Mouse (Mus musculus) small intestine, adult 2 months (tissue): Measurements from ENCODE around the gene R3hdm2.

Experiments
- CTCF ChIP-seq: fragments of 200-500 bp; IDR thresholded peaks from 2 replicates; pipeline ENCODE4 v1.5.1; 2012; ENCODE audit warnings: low read depth, mild to moderate bottlenecking, control low read depth, inconsistent platforms, low read length, moderate library complexity, mixed read lengths; ENCODE audit not compliant: insufficient replicate concordance, insufficient read length; ENCODE audit errors: extremely low read depth
- POLR2A ChIP-seq: fragments of 200-500 bp; IDR thresholded peaks from 2 replicates; pipeline ENCODE4 v1.6.1; 2012; ENCODE audit warnings: low read depth, mild to moderate bottlenecking, control low read depth, inconsistent platforms, low read length, moderate library complexity

- TF ChIP-seq POLR2A (no peak), CTCF (no peak)
Observed at GRCm38 (mm10) chr10:127420131-127420530, 40.0 kb downstream of the R3hdm2 start.
